Mouse (Mus musculus) myocyte (in vitro differentiated cells): ENCODE measurements around the gene Mical2. TPM values are rescaled to one million over a fixed set of nuclear protein-coding genes. Genes with fewer than 3 reads are reported as not detected.

Experiments
- H3K27me3 ChIP-seq: one replicate; pipeline ENCODE4 v1.6.1; 2011; ENCODE audit not compliant: control insufficient read depth, insufficient read depth, insufficient read length
- H3K36me3 ChIP-seq: one replicate; pipeline ENCODE4 v1.6.1; 2011; ENCODE audit not compliant: control insufficient read depth, insufficient read depth
- H3K4me2 ChIP-seq: one replicate; pipeline ENCODE4 v1.6.1; 2011; ENCODE audit warnings: low read depth, control low read depth
- H3K4me3 ChIP-seq: one replicate; pipeline ENCODE4 v1.5.1; 2011; ENCODE audit warnings: mild to moderate bottlenecking, control low read depth, moderate library complexity
- H3K79me2 ChIP-seq: one replicate; pipeline ENCODE4 v1.6.1; 2011; ENCODE audit not compliant: control insufficient read depth, insufficient read depth
- H3ac ChIP-seq: one replicate; pipeline ENCODE4 v1.6.1; 2011; ENCODE audit not compliant: control insufficient read depth, insufficient read length
- CEBPB ChIP-seq: IDR thresholded peaks from 2 replicates; pipeline ENCODE4 v1.6.1; 2011; ENCODE audit warnings: mild to moderate bottlenecking, moderate library complexity; ENCODE audit not compliant: poor library complexity, insufficient read depth, severe bottlenecking
- E2F4 ChIP-seq: IDR thresholded peaks from one replicate; pipeline ENCODE4 v1.6.1; 2011; ENCODE audit warnings: mild to moderate bottlenecking, control low read depth, moderate library complexity; ENCODE audit not compliant: insufficient read depth
- MAX ChIP-seq: IDR thresholded peaks from one replicate; pipeline ENCODE4 v1.6.1; 2011; ENCODE audit warnings: low read depth, mild to moderate bottlenecking, control low read depth
- MYOD1 ChIP-seq, 3 experiments: IDR thresholded peaks; one replicate each; pipeline ENCODE4 v1.6.1; 2011; ENCODE audit warnings: control low read depth in 2 of 3, low read depth in 2 of 3, mild to moderate bottlenecking in 2 of 3, moderate library complexity in 1 of 3; ENCODE audit not compliant: insufficient read length in 2 of 3, control insufficient read depth in 1 of 3
- MYOG ChIP-seq, 3 experiments: IDR thresholded peaks; one replicate each; pipeline ENCODE4 v1.6.1; 2011; ENCODE audit warnings: control low read depth in 2 of 3, low read depth in 2 of 3, mild to moderate bottlenecking in 2 of 3; ENCODE audit not compliant: insufficient read length in 2 of 3, control insufficient read depth in 1 of 3, insufficient read depth in 1 of 3
- POLR2A ChIP-seq: IDR thresholded peaks from one replicate; pipeline ENCODE4 v1.6.1; 2011; ENCODE audit warnings: low read depth, mild to moderate bottlenecking, control low read depth, moderate library complexity; ENCODE audit not compliant: insufficient read length
- POLR2AphosphoS2 ChIP-seq: IDR thresholded peaks from one replicate; pipeline ENCODE4 v1.6.1; 2011; ENCODE audit warnings: low read depth, control low read depth; ENCODE audit not compliant: insufficient read length
- REST ChIP-seq: IDR thresholded peaks from one replicate; pipeline ENCODE4 v1.6.1; 2011; ENCODE audit warnings: mild to moderate bottlenecking, control low read depth, moderate library complexity; ENCODE audit not compliant: insufficient read depth, insufficient read length
- SRF ChIP-seq: IDR thresholded peaks from one replicate; pipeline ENCODE4 v1.6.1; 2011; ENCODE audit warnings: low read depth; ENCODE audit not compliant: control insufficient read depth, insufficient read length
- TCF12 ChIP-seq: IDR thresholded peaks from one replicate; pipeline ENCODE4 v1.6.1; 2011; ENCODE audit warnings: mild to moderate bottlenecking, control low read depth; ENCODE audit not compliant: poor library complexity, insufficient read depth, severe bottlenecking
- TCF3 ChIP-seq: IDR thresholded peaks from one replicate; pipeline ENCODE4 v1.6.1; 2011; ENCODE audit warnings: low read depth, control low read depth; ENCODE audit not compliant: insufficient read length
- USF1 ChIP-seq: IDR thresholded peaks from one replicate; pipeline ENCODE4 v1.6.1; 2011; ENCODE audit warnings: low read depth, mild to moderate bottlenecking, control low read depth, moderate library complexity
- polyA plus RNA-seq: library from polyadenylated mRNA; unstranded; fragments of >200 nt; fragmentation: generic; extraction: Trizol; gene quantifications from one replicate; pipeline ENCODE4 v1.2.1, GENCODE M21; 2012; ENCODE audit warnings: missing spikeins

The Mical2 gene
- polyA plus RNA-seq, 1 experiment, result 34.8 TPM

DNA sequence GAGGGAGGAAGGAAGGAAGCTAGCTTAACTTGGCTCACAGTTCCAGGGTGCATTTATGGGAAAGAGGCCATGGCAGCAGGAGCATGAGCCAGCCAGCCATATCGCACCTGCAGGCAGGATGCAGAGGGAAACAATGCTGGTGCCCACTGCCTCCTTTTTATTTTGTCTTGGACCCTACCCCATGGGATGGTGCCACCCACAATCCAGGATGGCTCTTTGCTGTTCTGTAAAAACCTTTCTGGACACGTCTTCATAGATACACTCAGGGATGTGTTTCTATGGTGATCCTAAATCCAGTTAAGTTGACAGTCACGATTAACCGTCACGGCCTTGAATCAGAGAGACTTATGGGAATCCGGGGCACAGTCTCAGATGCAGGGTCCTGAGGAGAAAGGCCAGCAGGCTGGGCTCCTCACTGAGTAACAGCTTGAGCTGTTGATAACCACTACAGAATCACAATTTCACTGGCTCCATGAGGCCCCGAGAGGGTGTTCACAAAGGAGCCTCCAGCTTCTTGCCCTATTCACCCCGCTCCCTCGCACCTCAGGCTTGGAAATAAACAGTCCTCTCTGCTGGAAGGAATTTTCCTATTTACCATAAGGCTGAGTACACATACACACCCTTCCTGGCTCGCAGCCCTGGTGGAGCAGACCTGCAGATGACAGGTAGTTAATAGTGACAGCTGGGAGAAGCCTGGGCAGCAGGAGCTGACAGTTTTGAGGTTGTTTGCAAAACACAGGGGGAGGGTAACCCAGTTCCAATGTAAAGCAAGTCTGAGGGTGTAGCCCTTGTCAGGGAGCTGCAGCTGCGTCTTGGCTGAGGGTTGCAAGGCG is 218.7 kb downstream of the Mical2 start:
- no peak overlapping the region for H3K4me2 ChIP-seq
- no peaks in the 10 kb centered on the region for H3K27me3 ChIP-seq
- H3K4me3 ChIP-seq, result no peak overlapping the region

DNA sequence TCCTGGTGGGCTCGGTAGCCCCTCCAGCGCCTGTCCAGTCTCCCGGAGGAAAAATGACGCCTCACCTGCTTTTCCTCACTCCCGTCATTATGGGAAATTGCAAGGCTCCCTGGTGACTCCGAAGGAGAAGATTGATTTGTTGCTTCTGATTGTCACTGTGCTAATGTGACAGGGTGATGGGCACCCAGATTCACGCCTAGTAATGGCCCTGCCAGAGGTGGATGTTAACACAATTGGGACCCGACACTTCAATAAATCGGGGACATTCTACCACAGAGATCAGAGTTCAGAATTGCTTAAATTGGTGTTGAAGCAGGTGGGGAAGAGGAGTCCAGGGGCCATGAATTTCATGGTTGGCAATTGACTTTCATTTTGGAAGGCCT is 219.3 kb downstream of the Mical2 start:
- Histone ChIP-seq H3K4me3 (no peak overlapping the region), H3K79me2 (peaks cover 91% of the 10 kb centered on the region), H3K27me3 (no peaks in the 10 kb centered on the region), H3ac (no peak overlapping the region), H3K4me2 (no peak overlapping the region), H3K36me3 (no peaks in the 10 kb centered on the region)
- no peak for TF ChIP-seq MYOD1 (IDR thresholded peaks at IDR 0.05; ENCODE audit: control insufficient read depth in 1 of 3, insufficient read length in 2 of 3, low read depth in 2 of 3)
- no peak for TF ChIP-seq USF1
- TF ChIP-seq TCF3, result no peak
- TF ChIP-seq SRF, result no peak
- TF ChIP-seq POLR2AphosphoS2, result no peak
- no peak for TF ChIP-seq REST
- no peak for TF ChIP-seq MAX
- TF ChIP-seq POLR2A, result no peak
- no peak for TF ChIP-seq MYOG (IDR thresholded peaks at IDR 0.05; ENCODE audit: control insufficient read depth in 1 of 3, insufficient read depth in 1 of 3, insufficient read length in 2 of 3, low read depth in 2 of 3)
- no peak for TF ChIP-seq TCF12
- TF ChIP-seq E2F4, result no peak

More for the DNA sequence above, 218.7 kb downstream of the Mical2 start:
- Histone ChIP-seq H3ac (no peak overlapping the region), H3K36me3 (no peaks in the 10 kb centered on the region), H3K79me2 (peaks cover 91% of the 10 kb centered on the region)
- TF ChIP-seq MAX (no peak), TCF12 (no peak)

DNA sequence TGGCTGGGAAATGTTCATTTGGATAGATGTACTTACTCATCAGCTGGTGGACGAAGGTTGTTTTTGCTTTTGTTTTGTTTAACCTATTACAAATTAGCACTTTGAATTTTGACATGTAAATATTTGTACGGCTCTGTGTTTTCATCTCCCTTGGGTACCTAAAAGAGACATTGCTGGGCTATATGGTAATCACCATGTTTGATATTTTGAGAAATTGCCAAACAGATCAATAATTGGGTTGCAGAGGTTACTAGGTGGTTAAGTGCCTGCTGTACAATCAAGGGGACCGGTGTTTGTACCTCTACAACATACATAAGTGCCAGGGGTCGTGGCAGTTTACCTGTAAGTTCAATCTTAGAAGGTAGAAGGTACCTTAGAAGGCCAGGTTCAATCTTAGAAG is 220.8 kb downstream of the Mical2 start:
- H3K27me3 ChIP-seq, result no peaks in the 10 kb centered on the region
- no peaks in the 10 kb centered on the region for H3K36me3 ChIP-seq
- peaks cover 88% of the 10 kb centered on the region for H3K79me2 ChIP-seq
- H3K4me3 ChIP-seq, result no peak overlapping the region
- no peak overlapping the region for H3ac ChIP-seq
- no peak for TF ChIP-seq TCF3
- no peak overlapping the region for H3K4me2 ChIP-seq

DNA sequence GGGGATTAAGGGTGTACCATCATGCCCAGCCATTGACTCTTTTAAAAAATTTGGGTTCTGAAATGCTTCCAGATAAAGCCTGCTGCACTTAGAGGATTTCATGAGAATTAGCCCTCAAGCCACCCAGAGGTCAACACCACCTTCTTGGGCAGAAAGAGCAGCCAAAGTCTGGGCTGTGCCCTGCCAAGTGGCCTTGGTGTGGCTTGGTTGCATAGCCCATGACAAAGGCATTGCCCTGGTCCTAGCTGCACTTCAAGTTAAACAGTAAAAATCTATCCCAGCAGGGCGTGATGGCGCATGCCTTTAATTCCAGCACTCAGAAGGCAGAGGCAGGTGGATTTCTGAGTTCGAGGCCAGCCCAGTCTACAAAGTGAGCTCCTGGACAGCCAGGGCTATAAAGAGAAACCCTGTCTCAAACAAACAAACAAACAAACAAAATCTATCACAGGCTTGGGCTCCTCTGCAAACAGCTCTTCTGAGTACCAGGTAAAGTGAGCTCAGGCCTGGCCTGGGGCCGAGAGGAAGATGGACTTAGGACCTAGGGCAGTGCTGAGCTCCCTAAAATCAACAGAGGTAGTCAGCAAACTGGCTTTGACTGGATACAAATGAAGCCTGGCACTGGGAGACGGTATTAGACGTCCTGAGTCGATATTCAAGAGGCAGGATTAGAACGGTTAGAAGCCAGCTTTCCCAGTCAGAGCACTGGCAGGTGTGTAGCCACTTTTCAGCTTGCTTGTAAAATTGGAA is 224.5 kb downstream of the Mical2 start:
- Histone ChIP-seq H3ac (no peak overlapping the region), H3K27me3 (no peaks in the 10 kb centered on the region), H3K36me3 (no peaks in the 10 kb centered on the region), H3K4me2 (no peak overlapping the region), H3K79me2 (peaks cover 72% of the 10 kb centered on the region), H3K4me3 (no peak overlapping the region)
- no peak for TF ChIP-seq MYOD1 (IDR thresholded peaks at IDR 0.05; ENCODE audit: control insufficient read depth in 1 of 3, insufficient read length in 2 of 3, low read depth in 2 of 3)
- TF ChIP-seq POLR2A, result no peak
- TF ChIP-seq TCF3, result no peak
- no peak for TF ChIP-seq USF1
- no peak for TF ChIP-seq E2F4
- TF ChIP-seq CEBPB, result no peak
- no peak for TF ChIP-seq REST
- no peak for TF ChIP-seq MAX
- TF ChIP-seq SRF, result no peak
- TF ChIP-seq MYOG (IDR thresholded peaks at IDR 0.05; ENCODE audit: control insufficient read depth in 1 of 3, insufficient read depth in 1 of 3, insufficient read length in 2 of 3, low read depth in 2 of 3), result no peak
- TF ChIP-seq POLR2AphosphoS2, result no peak
- no peak for TF ChIP-seq TCF12

DNA sequence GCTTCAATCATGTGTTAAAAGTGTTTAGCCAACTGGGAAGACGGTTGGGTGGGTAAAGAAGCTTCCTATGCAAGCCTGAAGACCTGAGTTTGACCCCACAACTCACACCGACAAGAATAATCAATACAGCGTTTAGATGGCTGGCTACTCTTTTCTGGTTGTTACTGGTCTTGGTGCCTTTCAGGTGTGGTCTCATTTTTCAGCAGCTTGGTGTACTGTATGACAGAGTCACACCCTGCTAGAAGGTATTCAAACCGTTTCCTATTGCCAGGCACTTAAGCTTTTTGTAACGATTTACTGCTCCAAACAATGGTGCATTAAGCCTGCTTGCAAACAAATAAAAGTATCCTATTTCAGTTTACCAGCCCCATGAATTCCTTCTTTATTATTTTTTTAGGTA is 226.8 kb downstream of the Mical2 start:
- Histone ChIP-seq H3K79me2 (peaks cover 70% of the 10 kb centered on the region), H3K27me3 (no peaks in the 10 kb centered on the region), H3K4me2 (no peak overlapping the region), H3K4me3 (no peak overlapping the region), H3ac (no peak overlapping the region), H3K36me3 (no peaks in the 10 kb centered on the region)
- TF ChIP-seq TCF3 (no peak), TCF12 (no peak), POLR2AphosphoS2 (no peak), E2F4 (no peak), POLR2A (no peak), REST (no peak), MYOG (IDR thresholded peaks at IDR 0.05; ENCODE audit: control insufficient read depth in 1 of 3, insufficient read depth in 1 of 3, insufficient read length in 2 of 3, low read depth in 2 of 3) (no peak)
